Mouse (Mus musculus) macrophage (primary cell): ENCODE results near the gene Eif5a. TPM values are rescaled to one million over a fixed set of nuclear protein-coding genes. Genes with fewer than 3 reads are reported as not detected.

ENCODE experiments used
- H3K27ac ChIP-seq: fragments of 350-480 bp; formaldehyde crosslinking; 2 replicates; pipeline ENCODE4 v1.9.0; 2021
- H3K36me3 ChIP-seq: fragments of 350-480 bp; formaldehyde crosslinking; 2 replicates; pipeline ENCODE4 v1.9.0; 2021; ENCODE audit errors: inconsistent target
- H3K4me3 ChIP-seq: fragments of 350-480 bp; formaldehyde crosslinking; 2 replicates; pipeline ENCODE4 v1.9.0; 2021; ENCODE audit errors: inconsistent target
- H3K79me2 ChIP-seq: fragments of 350-480 bp; formaldehyde crosslinking; 2 replicates; pipeline ENCODE4 v1.9.0; 2021; ENCODE audit errors: inconsistent target
- WGBS: methylation state at CpG from one replicate; pipeline ENCODE4 v1.1.7; 2026; ENCODE audit warnings: inconsistent platforms; ENCODE audit not compliant: missing documents; 5-methylcytosine and 5-hydroxymethylcytosine counted together
- polyA plus RNA-seq: library from polyadenylated mRNA; stranded (reverse); fragments of 250-400 nt; gene quantifications from 3 replicates; pipeline ENCODE4 v1.2.4, GENCODE M21; 2018; ENCODE audit warnings: inconsistent platforms

Gene Eif5a
- polyA plus RNA-seq, 1 experiment from 2014 or later, result 339 TPM

DNA sequence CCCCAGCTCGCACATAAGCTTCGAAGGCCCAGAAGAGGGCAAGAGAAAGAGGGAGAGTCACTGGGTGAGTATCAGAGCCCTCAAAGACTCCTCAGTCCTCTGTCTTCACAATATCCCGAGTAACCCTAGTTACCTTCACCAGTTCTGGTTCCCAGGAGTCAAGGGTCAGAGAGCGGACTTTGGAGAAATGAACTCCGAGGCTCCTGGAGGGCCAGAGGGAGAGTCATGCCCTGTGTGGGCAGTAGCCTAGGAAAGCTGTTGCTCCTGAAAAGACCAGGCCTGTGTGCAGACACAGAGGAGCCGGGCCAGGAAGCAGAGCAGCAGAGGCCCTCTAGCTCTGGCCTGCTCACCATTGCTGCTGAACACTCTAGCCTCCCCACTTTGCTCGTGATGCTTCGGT, 37.1 kb downstream of the Eif5a start:
- Histone ChIP-seq H3K79me2 (peaks cover 9% of the 10 kb centered on the region), H3K4me3 (no peak overlapping the region), H3K36me3 (no peaks in the 10 kb centered on the region), H3K27ac (no peak overlapping the region)
- WGBS, result 91% methylated on average over 8 of the region's 8 CpGs

DNA sequence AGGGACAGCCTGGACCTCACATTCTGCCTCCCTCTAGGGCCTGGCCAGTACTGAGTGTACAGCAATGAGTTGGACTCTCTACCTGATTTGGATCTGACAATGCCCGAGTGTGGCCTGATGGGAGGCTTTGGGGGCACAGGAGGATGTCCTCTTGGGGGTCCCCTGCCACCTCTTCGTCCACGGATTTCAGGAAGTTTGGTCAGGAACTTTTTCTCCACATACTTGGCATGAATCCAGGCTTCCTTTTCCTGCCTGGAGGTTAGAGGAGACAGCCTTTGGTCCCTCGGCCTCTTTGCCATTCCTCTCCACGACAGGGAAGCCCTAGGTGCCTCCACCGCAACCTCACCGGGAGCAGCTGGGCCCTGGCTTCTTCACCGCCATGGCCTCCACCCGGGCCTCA, 37.5 kb downstream of the Eif5a start:
- Histone ChIP-seq H3K36me3 (no peaks in the 10 kb centered on the region), H3K4me3 (no peak overlapping the region), H3K27ac (no peak overlapping the region), H3K79me2 (peaks cover 13% of the 10 kb centered on the region)
- WGBS, result 67% methylated on average over 8 of the region's 9 CpGs

DNA sequence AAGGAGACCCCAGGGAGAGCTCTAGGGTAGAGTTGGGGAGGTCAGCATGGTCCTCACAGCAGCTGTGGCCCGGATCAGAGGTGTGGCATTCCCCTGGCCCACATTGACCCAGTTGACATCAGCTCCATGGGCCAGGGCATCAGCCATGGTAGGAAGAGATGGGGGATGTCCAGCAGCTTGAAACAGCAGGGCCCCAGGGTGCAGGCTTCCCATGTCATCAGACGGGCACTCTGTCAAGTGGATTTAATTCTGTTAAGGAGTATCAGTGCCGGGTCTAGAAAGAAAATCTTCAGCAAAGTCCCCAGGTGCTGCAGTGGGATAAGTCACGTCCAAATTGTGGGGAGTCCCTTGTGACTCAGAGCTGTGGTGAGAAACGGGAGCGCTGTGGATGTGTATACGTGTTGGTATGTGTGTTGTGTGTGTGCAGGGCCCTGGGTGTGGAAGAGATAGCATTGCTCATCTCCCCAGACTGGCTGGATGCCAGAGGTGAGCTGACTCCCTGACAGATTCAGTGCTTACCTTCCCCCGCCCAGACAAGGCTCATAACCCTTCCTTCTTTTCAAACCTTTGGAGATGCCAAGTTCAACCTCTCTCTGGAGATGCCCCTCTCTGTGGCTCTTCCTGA, 38.1 kb downstream of the Eif5a start:
- Histone ChIP-seq H3K36me3 (no peaks in the 10 kb centered on the region), H3K79me2 (peaks cover 16% of the 10 kb centered on the region), H3K27ac (no peak overlapping the region), H3K4me3 (no peak overlapping the region)
- 91% methylated on average over 7 of the region's 8 CpGs for WGBS

DNA sequence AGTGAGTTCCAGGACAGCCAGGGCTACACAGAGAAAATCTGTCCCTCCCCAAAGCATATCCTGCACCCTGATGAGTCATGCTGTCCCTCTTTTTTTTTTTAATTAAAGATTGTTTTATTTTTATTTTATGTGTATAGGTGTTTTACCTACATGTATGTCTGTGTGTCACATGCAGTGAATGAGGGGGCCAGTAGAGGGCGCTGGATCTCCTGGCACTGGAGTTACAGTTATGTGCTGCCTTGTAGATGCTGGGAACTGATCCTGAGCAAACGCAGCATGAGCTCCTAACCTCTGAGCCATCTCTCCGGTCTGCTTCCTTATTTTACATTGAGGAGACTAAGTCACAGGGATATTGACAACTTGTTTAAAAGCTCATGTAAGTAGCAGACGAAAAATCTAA, 38.7 kb downstream of the Eif5a start:
- Histone ChIP-seq H3K79me2 (peaks cover 16% of the 10 kb centered on the region), H3K4me3 (no peak overlapping the region), H3K36me3 (no peaks in the 10 kb centered on the region), H3K27ac (no peak overlapping the region)
- 92% methylated on average over 4 of the region's 4 CpGs for WGBS

DNA sequence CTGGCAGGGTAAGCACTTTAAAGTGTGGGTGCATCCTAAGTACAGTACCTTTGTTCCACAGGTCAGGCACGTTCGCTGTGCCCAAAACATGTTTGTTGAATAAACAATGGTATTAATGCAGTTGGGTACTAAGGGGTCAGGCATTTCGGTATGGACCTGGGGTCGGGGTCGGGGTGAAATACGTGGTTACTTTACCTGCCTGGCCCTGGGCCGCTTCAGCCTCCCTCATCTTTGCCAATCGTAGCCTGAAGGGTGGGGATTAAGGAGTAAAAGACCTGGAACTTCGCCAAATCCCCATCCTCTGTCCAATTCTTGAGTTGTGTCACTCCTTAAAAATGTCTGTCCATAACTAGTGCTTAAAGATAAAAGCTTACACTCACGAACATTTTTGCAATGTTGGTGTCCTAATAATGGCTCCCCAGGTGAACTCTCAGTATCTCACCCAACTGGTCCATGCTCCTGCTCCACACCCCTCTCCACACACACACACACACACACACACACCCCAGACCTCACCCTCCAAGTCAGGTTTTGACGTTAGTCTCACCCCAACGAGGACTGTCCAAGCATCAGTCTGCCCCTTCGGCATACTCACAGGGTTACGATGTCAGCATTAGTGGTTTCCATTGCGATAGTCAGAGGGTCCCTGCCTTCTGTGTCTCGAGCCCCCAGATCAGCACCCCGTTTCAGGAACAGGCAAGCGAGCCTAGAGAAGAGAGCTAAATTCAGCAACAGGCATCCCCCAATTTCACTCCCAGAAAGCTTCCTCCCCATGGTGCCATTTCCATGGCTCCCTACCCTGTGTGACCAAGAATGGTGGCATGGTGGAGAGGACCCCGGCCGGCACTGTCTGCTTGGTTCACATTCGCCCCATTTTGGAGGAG, 39.7 kb downstream of the Eif5a start:
- Histone ChIP-seq H3K27ac (no peak overlapping the region), H3K79me2 (peaks cover 16% of the 10 kb centered on the region), H3K4me3 (peak overlapping the region; percentile 69; the same call in 1 of the 2 replicates), H3K36me3 (no peaks in the 10 kb centered on the region)
- WGBS, result 83% methylated on average over 20 of the region's 21 CpGs

DNA sequence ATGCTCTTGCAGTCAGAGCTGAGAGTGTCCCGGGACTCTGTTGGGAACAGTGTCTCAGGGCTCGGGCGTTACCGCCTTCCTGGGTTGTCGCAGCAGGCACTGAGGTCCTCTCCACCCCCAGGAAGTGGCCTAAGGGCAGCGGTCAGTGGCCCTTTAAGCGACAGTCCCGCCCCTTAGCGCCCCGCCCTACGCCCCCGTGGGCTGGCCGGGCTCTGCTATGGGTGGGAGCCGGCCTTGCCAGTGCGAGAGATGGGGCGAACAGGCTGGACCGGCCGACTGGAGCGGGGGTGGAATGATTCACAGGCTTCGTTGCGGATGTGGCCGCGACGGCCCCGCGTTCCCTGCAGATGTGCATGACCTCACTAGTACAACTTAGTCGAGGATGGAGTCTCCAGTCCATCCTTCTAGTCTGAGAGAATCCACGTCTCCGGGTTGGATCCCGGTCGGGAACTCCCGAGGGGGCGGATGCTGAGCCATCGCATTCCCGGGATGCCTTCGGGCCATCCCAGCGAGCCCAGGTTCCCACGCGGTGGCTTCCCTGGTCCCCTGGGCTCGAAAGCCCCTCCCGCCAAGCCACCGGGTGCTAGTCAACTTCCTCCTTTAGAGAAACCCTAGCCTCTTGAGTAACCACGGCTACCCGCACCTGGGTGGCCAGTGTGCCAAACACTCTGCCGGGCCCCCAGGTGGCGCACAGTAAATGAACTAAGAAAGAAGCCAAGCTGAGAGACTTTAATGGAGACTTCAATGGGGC, 40.7 kb downstream of the Eif5a start, which contains the start of gene Kctd11:
Gene Kctd11 (minus strand): TSS at position 554 of the 751 bp plus-strand sequence.
- under 1% methylated on average over 46 of the region's 46 CpGs for WGBS

DNA sequence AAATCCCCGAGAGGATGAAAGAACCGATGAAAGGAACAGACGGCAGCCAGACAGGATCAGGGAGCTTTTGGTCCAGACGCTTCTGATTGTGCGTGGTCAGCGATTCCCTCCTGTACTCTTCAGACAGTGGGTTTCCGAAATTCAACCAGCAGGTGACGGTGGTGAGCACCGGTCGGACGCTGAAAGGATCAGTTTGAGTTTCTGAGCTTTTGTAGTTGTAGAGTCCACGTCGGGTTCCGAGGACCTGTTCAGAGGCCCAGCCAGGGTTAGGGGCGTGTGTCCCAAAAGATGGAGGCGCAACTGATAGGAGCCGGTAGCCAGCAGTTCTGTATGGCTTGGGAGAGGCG, 41.3 kb downstream of the Eif5a start:
- H3K36me3 ChIP-seq, result no peaks in the 10 kb centered on the region
- peak overlapping the region; percentile 69 for H3K4me3 ChIP-seq
- H3K79me2 ChIP-seq, result peaks cover 16% of the 10 kb centered on the region
- H3K27ac ChIP-seq, result peak overlapping the region; percentile 61
- 0% methylated on average over 18 of the region's 18 CpGs for WGBS

More for the DNA sequence above, 40.7 kb downstream of the Eif5a start, which contains the start of gene Kctd11:
- H3K36me3 ChIP-seq, result no peaks in the 10 kb centered on the region
- H3K79me2 ChIP-seq, result peaks cover 16% of the 10 kb centered on the region
- H3K27ac ChIP-seq, result peak within 1 kb of the TSS; percentile 61
- peak within 1 kb of the TSS; percentile 69 for H3K4me3 ChIP-seq

DNA sequence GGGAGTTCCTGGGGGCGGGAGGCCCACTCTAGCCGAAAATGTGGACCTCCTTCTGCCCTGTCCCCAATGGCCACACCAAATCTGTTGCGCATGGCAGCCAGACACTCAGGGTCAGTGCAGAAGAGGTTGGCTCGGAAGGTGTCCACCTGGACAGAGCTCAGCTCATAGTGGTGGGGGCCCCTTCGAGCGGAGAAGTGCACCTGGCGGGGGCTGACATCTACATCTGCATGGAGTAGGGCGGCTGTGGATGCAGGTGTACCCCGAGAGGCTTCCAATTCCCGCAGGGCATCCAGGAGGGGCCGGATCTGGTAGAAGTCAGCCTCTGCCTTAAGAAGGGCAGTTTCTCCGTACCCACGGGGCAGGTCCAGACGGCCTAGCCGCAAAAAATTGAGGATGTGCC, 42.0 kb downstream of the Eif5a start:
- H3K4me3 ChIP-seq, result no peak overlapping the region

DNA sequence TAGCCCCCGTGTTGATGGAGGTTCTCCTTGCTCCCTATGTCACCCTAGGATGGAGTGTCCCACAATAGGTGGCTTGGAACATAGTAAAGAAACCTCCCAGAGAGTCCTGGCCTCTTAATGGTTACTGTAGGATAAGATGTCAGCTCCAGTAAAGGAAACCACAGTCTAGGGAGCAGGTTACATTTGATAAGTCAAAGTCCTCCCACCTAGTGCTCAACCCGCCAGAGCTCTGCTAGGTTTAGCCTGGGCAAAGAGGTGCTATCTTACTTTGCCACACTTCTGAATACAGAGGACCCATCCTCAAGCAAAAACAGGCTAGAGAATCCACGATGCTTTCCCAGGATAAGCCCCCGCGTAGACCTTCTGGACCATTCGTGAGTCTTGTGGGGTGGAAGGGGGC, 42.8 kb downstream of the Eif5a start:
- Histone ChIP-seq H3K36me3 (no peaks in the 10 kb centered on the region), H3K4me3 (no peak overlapping the region), H3K27ac (no peak overlapping the region), H3K79me2 (peaks cover 16% of the 10 kb centered on the region)
- 96% methylated on average over 6 of the region's 6 CpGs for WGBS

More for the DNA sequence above, 42.0 kb downstream of the Eif5a start:
- Histone ChIP-seq H3K36me3 (no peaks in the 10 kb centered on the region), H3K79me2 (peaks cover 16% of the 10 kb centered on the region), H3K27ac (no peak overlapping the region)
- WGBS, result 91% methylated on average over 14 of the region's 15 CpGs

DNA sequence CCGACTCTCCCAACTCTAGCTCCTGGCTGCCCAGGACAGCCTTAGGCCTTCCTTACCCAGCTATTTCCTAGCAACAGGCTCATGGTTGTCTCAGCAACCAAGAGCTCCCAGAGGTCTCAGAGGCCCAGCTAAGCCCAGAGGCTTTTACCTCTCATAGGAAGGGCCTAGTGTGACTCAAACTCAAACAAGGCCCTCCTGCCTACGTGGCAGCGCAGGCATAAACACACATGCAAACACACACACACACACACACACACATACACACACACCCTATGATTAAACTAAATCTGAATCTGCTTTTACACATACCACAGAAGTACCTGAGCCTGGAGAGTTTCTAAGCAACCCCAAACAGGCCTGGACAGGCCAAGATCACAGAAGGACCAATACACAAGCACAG, 43.4 kb downstream of the Eif5a start:
- WGBS, result 85% methylated on average over 1 of the region's 3 CpGs
- Histone ChIP-seq H3K27ac (no peak overlapping the region), H3K36me3 (no peaks in the 10 kb centered on the region), H3K4me3 (no peak overlapping the region), H3K79me2 (peaks cover 16% of the 10 kb centered on the region)

DNA sequence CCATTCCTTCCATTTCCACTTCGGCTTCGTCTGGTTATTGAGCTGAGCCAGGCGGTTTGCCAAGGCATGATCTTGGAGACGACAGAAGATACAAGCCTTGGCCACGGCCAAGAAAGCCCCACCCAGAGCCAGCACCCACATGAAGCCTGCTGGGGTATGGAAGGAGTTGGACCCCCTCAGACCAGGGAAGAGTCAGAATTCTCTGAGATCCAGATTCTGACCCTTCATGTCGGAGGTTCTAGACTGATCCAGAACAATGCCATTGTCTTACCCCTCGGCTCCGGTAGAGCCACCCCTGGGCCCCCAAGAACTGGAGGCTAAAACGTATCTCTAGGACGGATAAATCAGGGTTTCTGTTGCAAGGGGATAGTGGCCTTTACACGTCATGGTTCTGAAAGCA, 43.9 kb downstream of the Eif5a start, which contains the start of gene Tmem95:
Gene Tmem95 (minus strand): TSS at position 141 of the 400 bp plus-strand sequence.
- H3K79me2 ChIP-seq, result peaks cover 16% of the 10 kb centered on the region
- 90% methylated on average over 11 of the region's 11 CpGs for WGBS
- H3K27ac ChIP-seq, result no peak within 1 kb of the TSS
- H3K4me3 ChIP-seq, result no peak within 1 kb of the TSS
- H3K36me3 ChIP-seq, result no peaks in the 10 kb centered on the region

DNA sequence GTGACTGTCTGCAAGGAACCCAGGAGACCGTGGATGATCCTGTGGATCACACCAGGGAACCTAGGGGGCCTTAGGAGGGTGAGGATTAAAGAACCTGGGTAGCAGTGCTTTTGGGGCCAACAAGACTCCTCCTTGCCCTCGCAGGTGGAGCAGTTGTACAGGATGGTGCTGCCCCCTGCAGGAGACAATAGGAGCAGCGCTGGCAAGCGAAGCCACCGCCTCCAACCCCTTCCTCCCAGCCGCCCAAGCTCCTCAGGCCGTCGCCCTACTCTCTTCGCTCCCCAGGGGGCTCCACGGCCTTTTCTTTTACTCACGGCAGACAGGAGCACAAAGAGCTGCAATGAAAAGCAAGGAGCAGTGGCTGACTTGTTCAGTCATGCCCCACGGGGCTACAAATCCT, 44.9 kb downstream of the Eif5a start:
- no peak overlapping the region for H3K27ac ChIP-seq
- no peak overlapping the region for H3K4me3 ChIP-seq
- H3K36me3 ChIP-seq, result no peaks in the 10 kb centered on the region
- peaks cover 16% of the 10 kb centered on the region for H3K79me2 ChIP-seq
- 10% methylated on average over 12 of the region's 12 CpGs for WGBS

DNA sequence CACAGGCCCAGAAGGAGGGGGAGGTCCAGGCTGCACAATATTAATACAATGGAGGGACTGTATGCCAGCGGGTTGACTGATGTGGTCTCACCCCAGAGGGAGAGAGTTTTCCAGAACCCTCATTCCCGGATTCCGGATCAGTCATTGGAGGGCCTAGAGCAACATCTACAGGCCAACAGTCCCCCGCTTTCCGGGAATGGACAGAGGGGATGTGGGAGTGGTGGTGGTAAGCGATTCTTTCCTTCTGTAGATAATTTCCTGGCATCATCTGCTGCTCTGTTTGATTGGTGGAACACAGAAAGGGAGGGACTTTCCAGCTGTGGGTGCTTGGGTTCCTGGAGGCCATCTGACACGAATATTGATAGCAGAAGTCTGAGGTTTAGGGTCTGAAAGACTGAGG, 45.6 kb downstream of the Eif5a start:
- Histone ChIP-seq H3K36me3 (no peaks in the 10 kb centered on the region), H3K27ac (no peak overlapping the region), H3K4me3 (no peak overlapping the region), H3K79me2 (peaks cover 16% of the 10 kb centered on the region)
- 57% methylated on average over 7 of the region's 7 CpGs for WGBS

DNA sequence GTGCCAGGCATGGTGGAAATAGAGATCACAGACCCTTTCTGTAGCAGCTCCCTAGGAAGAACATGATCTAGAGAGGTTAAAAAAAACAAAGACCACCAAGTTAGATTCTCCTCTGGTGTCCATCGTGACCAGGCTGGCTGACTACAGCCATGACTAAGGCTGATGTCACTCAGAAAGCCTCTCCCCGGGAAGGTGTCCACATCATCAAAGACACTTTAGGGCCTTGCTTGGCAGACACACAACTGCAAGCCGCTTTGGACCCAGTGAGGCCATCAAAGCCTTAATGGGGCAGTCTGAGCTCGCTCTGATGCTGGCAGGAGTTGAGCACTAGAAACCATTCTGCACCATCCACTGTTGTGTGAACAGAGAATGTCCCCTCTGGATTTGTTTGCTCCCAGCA, 49.3 kb downstream of the Eif5a start:
- WGBS, result 81% methylated on average over 4 of the region's 4 CpGs
- H3K27ac ChIP-seq, result no peak overlapping the region

More for the DNA sequence above, 49.3 kb downstream of the Eif5a start:
- H3K36me3 ChIP-seq, result no peaks in the 10 kb centered on the region
- no peaks in the 10 kb centered on the region for H3K79me2 ChIP-seq
- H3K4me3 ChIP-seq, result no peak overlapping the region
